Mouse (Mus musculus): Measurements from ENCODE around the gene Olfr1423. TPM values are rescaled to one million over a fixed set of nuclear protein-coding genes. Genes with fewer than 3 reads are reported as not detected.
"Not testable (repeated sequence)": the region's sequence is repeated elsewhere in the genome, so short reads cannot be mapped to it uniquely, and the experiment has no call there.

Gene Olfr1423
- polyA plus RNA-seq, 1 experiment from 2014 or later = not detected

DNA sequence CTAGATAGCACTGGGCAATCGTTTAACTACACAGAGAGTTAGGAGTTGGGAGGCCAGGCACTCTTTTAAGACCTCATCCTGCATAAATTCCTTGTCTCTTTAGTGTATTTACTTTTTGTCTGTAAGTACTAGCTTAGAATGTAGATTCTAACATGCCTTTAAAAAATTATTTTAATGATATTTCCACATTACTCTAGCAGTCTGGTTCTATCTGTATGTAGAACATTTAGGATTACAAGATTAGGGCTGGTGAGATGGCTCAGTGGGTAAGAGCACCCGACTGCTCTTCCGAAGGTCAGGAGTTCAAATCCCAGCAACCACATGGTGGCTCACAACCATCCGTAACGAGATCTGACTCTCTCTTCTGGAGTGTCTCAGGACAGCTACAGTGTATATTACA is 56.5 kb downstream of the Olfr1423 start:
- H3K36me3 ChIP-seq (ENCODE audit: control insufficient read depth, insufficient read depth, low read length) = peaks cover 90% of the 10 kb centered on the region
- not testable (repeated sequence) for H3K4me3 ChIP-seq (ENCODE audit: low read depth, low read length); H3K9ac ChIP-seq (ENCODE audit: low read length); H3K4me1 ChIP-seq (ENCODE audit: control insufficient read depth, insufficient read depth, low read length); H3K27ac ChIP-seq (ENCODE audit: low read depth, low read length); H3K27me3 ChIP-seq (replicated peaks; ENCODE audit: control insufficient read depth, insufficient read depth, low read length); H3K9me3 ChIP-seq (replicated peaks; ENCODE audit: control insufficient read depth, low read length); ATAC-seq; DNase-seq (ENCODE audit: low spot score); H3K4me2 ChIP-seq (ENCODE audit: low read length)
- WGBS = 88% methylated on average over 5 of the region's 5 CpGs

Other genes with a start within 250 kb of the Olfr1423 start
- gene Stx3, start 221.9 kb downstream of the Olfr1423 start, polyA plus RNA-seq (2014; fragmentation: Nextera tagmentation; extraction: Ambion mirVana) = 11.8 and 14.5 TPM in 2 replicates
- not detected in 2 replicates for gene Olfr1417, start 202.1 kb downstream of the Olfr1423 start, polyA plus RNA-seq (2014; fragmentation: Nextera tagmentation; extraction: Ambion mirVana)
- not detected in 2 replicates for gene Olfr1418, start 180.3 kb downstream of the Olfr1423 start, polyA plus RNA-seq (2014; fragmentation: Nextera tagmentation; extraction: Ambion mirVana)
- not detected in 2 replicates for gene Olfr1419, start 166.2 kb downstream of the Olfr1423 start, polyA plus RNA-seq (2014; fragmentation: Nextera tagmentation; extraction: Ambion mirVana)
- not detected in 2 replicates for gene Olfr1420, start 154.8 kb downstream of the Olfr1423 start, polyA plus RNA-seq (2014; fragmentation: Nextera tagmentation; extraction: Ambion mirVana)
- 16.1 and 21.2 TPM in 2 replicates for gene Patl1, start 128.9 kb downstream of the Olfr1423 start, polyA plus RNA-seq (2014; fragmentation: Nextera tagmentation; extraction: Ambion mirVana)
- 7.2 and 7.4 TPM in 2 replicates for gene Osbp, start 75.4 kb downstream of the Olfr1423 start, polyA plus RNA-seq (2014; fragmentation: Nextera tagmentation; extraction: Ambion mirVana)
- not detected in 2 replicates for gene Olfr1424, start 21.4 kb upstream of the Olfr1423 start, polyA plus RNA-seq (2014; fragmentation: Nextera tagmentation; extraction: Ambion mirVana)
- not detected in 2 replicates for gene Olfr1425, start 36.4 kb upstream of the Olfr1423 start, polyA plus RNA-seq (2014; fragmentation: Nextera tagmentation; extraction: Ambion mirVana)
- gene Olfr1426, start 50.7 kb upstream of the Olfr1423 start, polyA plus RNA-seq (2014; fragmentation: Nextera tagmentation; extraction: Ambion mirVana) = not detected in 2 replicates
- not detected in 2 replicates for gene Olfr1427, start 62.0 kb upstream of the Olfr1423 start, polyA plus RNA-seq (2014; fragmentation: Nextera tagmentation; extraction: Ambion mirVana)
- not detected in 2 replicates for gene Olfr1428, start 74.6 kb upstream of the Olfr1423 start, polyA plus RNA-seq (2014; fragmentation: Nextera tagmentation; extraction: Ambion mirVana)
- gene Olfr76, start 81.9 kb upstream of the Olfr1423 start, polyA plus RNA-seq (2014; fragmentation: Nextera tagmentation; extraction: Ambion mirVana) = not detected in 2 replicates
- not detected in 2 replicates for gene Olfr1555-ps1, start 128.8 kb upstream of the Olfr1423 start, polyA plus RNA-seq (2014; fragmentation: Nextera tagmentation; extraction: Ambion mirVana)
- gene Olfr1431, start 159.3 kb upstream of the Olfr1423 start, polyA plus RNA-seq (2014; fragmentation: Nextera tagmentation; extraction: Ambion mirVana) = not detected in 2 replicates
- not detected in 2 replicates for gene Olfr1432, start 191.3 kb upstream of the Olfr1423 start, polyA plus RNA-seq (2014; fragmentation: Nextera tagmentation; extraction: Ambion mirVana)
- gene Olfr262, start 200.3 kb upstream of the Olfr1423 start, polyA plus RNA-seq (2014; fragmentation: Nextera tagmentation; extraction: Ambion mirVana) = not detected in 2 replicates
- not detected in 2 replicates for gene Olfr235, start 219.7 kb upstream of the Olfr1423 start, polyA plus RNA-seq (2014; fragmentation: Nextera tagmentation; extraction: Ambion mirVana)
- not detected in 2 replicates for gene Olfr1434, start 238.5 kb upstream of the Olfr1423 start, polyA plus RNA-seq (2014; fragmentation: Nextera tagmentation; extraction: Ambion mirVana)

Data from forebrain, embryonic 14.5 days (tissue).